Mouse (Mus musculus) testis, adult 2 months (tissue): ENCODE results near the gene 0610030E20Rik.

Experiments
- CTCF ChIP-seq: fragments of 200-500 bp; IDR thresholded peaks from 2 replicates; pipeline ENCODE4 v1.5.1; 2012; ENCODE audit warnings: low read depth, mild to moderate bottlenecking, inconsistent platforms, low read length, moderate library complexity; ENCODE audit not compliant: control insufficient read depth, insufficient read depth, insufficient replicate concordance
- POLR2A ChIP-seq: fragments of 200-500 bp; IDR thresholded peaks from 2 replicates; pipeline ENCODE4 v1.6.1; 2012; ENCODE audit warnings: low read depth, mild to moderate bottlenecking, inconsistent platforms, low read length, moderate library complexity; ENCODE audit not compliant: control insufficient read depth

DNA sequence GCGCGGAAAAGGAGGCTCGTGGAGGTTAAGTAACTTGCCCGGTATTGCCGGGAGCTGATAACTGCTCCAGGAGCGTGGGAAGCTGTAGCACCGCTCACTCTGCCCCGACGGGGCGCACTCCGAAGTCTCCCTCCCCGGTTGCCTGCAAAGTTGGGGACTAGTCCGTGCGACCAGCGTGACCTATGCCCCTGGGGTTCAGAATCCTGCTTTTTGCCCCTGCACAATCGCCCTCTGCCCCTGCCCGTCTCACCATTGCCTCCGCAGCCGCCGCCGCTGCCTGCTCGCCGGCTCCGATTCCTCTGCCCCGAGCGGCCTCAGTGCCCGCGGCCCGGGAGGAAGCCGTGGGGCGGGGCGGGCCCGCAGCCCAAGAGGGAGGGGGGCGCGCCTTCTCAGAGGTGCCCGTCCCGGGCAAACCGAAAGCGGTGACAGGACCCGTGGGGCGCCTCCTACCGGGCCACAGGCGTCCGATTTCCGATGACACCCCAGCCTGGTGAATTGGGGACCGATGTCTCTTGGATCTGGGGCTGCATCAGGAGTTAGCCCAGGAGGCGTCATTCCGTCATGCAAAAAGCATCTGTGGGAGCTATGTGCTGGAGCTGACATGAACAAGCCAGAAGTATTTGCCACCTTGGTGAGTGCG is 33.1 kb downstream of the 0610030E20Rik start, which contains the start of gene Vamp5:
- TF ChIP-seq CTCF: no peak
- no peak; the same call in 1 of the 2 replicates for TF ChIP-seq POLR2A
